Mouse (Mus musculus): Measurements from ENCODE around the gene Pcolce. TPM values are rescaled to one million over a fixed set of nuclear protein-coding genes. Genes with fewer than 3 reads are reported as not detected.

The Pcolce gene
- polyA plus RNA-seq, 1 experiment from 2014 or later, result 150 TPM

DNA sequence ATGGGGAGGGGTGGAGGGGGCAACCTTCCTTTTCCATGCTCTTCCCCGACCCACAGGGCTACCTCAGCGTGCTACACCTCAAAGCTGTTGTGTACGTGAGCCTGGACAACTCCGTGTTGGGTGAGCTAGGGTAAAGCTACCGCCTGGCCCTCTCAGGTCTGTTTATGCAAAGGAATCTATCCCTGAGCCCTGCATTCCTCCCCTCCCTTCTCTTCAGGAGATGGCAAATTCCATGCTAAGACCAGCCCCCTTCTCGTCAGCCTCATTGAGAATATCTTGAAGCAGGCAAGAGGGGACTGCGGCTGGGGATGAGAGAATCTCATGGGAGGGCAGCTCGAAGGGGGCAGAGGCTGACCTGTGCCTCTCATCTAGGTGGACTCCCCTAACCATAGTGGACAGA is 30.9 kb downstream of the Pcolce start:
- 0 out of 2 replicates have a peak, but pooled peaks cover 3% of the 10 kb centered on the region for H3K9me3 ChIP-seq (ENCODE audit: low read length)
- ATAC-seq (ENCODE audit: low FRiP score, low TSS enrichment), result no peak
- no peaks in the 10 kb centered on the region for H3K36me3 ChIP-seq (ENCODE audit: insufficient read depth, low read length)
- peaks cover 9% of the 10 kb centered on the region; the same call in 1 of the 2 replicates for H3K4me1 ChIP-seq (ENCODE audit: insufficient read depth, low read length)
- no peak overlapping the region for H3K4me3 ChIP-seq (ENCODE audit: low read length)
- no peak overlapping the region for H3K9ac ChIP-seq (replicated peaks; ENCODE audit: low read length)
- 35% methylated on average over 8 of the region's 8 CpGs for WGBS
- no peak overlapping the region for H3K4me2 ChIP-seq (replicated peaks; ENCODE audit: low read depth, low read length)
- H3K27ac ChIP-seq (ENCODE audit: low read length), result no peak overlapping the region
- peaks cover 12% of the 10 kb centered on the region; the same call in 1 of the 2 replicates for H3K27me3 ChIP-seq (ENCODE audit: insufficient read depth, low read length)

DNA sequence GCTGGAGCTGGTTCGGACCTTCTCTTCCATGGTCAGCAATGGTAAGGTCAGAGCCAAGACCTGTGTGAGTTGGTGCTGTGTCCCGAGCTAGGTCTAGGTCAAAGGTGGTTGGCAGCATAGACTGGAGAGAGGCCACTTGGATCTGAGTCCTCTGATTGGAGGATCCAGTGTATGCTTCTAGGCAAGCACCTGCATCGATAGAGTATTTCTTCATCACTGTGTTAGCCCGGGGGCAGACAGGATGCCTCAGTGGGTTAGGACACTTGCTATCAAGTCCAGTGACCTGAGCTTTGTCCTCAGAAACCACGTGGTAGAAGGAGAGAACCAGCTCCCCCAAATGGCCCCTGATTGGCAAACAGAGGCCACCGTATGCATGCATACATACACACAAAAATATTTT is 33.3 kb downstream of the Pcolce start:
- WGBS, result 80% methylated on average over 6 of the region's 6 CpGs
- H3K27ac ChIP-seq (ENCODE audit: low read length), result no peak overlapping the region
- ATAC-seq (ENCODE audit: low FRiP score, low TSS enrichment), result no peak
- H3K36me3 ChIP-seq (ENCODE audit: insufficient read depth, low read length), result no peaks in the 10 kb centered on the region
- H3K9ac ChIP-seq (replicated peaks; ENCODE audit: low read length), result no peak overlapping the region
- no peaks in the 10 kb centered on the region for H3K9me3 ChIP-seq (ENCODE audit: low read length)
- H3K27me3 ChIP-seq (ENCODE audit: insufficient read depth, low read length), result peaks cover 12% of the 10 kb centered on the region; the same call in 1 of the 2 replicates
- H3K4me1 ChIP-seq (ENCODE audit: insufficient read depth, low read length), result peaks cover 9% of the 10 kb centered on the region; the same call in 1 of the 2 replicates
- no peak overlapping the region for H3K4me2 ChIP-seq (replicated peaks; ENCODE audit: low read depth, low read length)
- no peak overlapping the region for H3K4me3 ChIP-seq (ENCODE audit: low read length)

DNA sequence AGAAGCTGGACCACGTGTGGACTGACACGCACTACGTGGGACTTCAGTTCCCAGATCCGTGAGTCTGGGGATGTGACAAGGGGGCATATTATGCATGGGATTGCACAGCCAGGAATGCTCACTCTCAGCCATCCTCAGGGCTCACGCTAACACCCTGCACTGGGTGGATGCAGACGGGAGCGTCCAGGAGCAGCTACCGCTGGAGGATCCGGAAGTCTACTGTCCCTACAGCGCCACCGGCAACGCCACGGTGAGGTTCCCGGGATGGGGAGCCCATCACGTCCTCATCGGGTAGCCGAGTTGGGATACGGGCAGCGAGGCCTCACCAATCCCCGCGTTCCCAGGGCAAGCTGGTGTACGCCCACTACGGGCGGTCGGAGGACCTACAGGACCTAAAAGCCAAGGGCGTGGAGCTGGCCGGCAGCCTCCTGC is 39.1 kb downstream of the Pcolce start:
- peak overlapping the region; percentile 54 for H3K4me2 ChIP-seq (replicated peaks; ENCODE audit: low read depth, low read length)
- no peaks in the 10 kb centered on the region for H3K36me3 ChIP-seq (ENCODE audit: insufficient read depth, low read length)
- no peak overlapping the region; the same call in 1 of the 2 replicates for H3K9ac ChIP-seq (replicated peaks; ENCODE audit: low read length)
- peaks cover 2% of the 10 kb centered on the region for H3K27me3 ChIP-seq (ENCODE audit: insufficient read depth, low read length)
- 0 out of 2 replicates have a peak, but pooled peaks have one; percentile 42 for ATAC-seq (ENCODE audit: low FRiP score, low TSS enrichment)
- 5% methylated on average over 27 of the region's 27 CpGs for WGBS
- peak overlapping the region; percentile 20 for H3K4me3 ChIP-seq (ENCODE audit: low read length)
- H3K4me1 ChIP-seq (ENCODE audit: insufficient read depth, low read length), result no peaks in the 10 kb centered on the region
- no peak overlapping the region for H3K27ac ChIP-seq (ENCODE audit: low read length)
- H3K9me3 ChIP-seq (ENCODE audit: low read length), result no peaks in the 10 kb centered on the region

DNA sequence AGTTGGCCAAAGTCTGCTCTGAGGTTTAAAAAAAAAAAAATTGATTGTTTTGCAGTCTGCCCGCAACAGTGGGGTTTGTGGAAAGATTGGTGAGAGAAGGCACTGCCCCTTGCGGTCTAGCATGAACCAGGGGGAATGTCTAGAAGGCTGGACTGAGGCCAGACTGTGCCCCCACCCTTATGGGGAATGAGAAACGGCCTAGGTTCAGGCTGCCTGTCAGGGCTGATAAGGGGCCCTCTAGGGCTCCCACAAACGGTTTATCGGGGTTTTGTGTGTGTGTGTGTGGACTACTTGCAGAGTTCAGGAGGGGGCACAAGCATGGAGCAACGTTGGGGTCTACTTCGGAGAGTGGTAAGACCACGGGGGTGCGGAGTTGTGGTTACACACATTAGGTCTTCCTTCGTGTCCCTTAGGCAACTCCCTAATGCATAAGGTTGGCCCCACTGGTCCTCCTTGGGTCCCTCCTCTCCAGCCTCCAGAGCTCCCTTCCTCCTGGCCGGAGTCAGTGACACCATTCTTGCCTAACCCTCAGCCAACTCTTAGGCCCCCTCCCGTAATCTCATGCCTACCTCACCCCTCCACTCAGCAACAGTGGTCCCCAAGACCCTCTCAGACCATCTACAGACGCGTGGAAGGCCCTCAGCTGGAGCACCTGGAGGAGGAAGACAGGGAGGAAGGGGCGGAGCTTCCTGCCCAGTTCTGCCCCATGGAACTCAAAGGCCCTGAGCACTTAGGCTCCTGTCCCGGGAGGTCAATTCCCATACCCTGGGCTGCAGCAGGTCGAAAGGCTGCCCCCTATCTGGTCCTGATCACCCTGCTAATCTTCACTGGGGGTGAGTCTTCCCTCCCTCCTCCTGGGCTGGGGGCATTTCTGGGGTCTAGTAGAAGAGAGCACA is 42.6 kb downstream of the Pcolce start:
- Histone ChIP-seq H3K4me3 (ENCODE audit: low read length) (no peak overlapping the region), H3K27ac (ENCODE audit: low read length) (no peak overlapping the region), H3K4me1 (ENCODE audit: insufficient read depth, low read length) (no peaks in the 10 kb centered on the region), H3K9me3 (ENCODE audit: low read length) (no peaks in the 10 kb centered on the region), H3K36me3 (ENCODE audit: insufficient read depth, low read length) (no peaks in the 10 kb centered on the region), H3K4me2 (replicated peaks; ENCODE audit: low read depth, low read length) (no peak overlapping the region), H3K27me3 (ENCODE audit: insufficient read depth, low read length) (peaks cover 2% of the 10 kb centered on the region), H3K9ac (replicated peaks; ENCODE audit: low read length) (no peak overlapping the region)
- 79% methylated on average over 17 of the region's 17 CpGs for WGBS
- ATAC-seq (ENCODE audit: low FRiP score, low TSS enrichment), result no peak

DNA sequence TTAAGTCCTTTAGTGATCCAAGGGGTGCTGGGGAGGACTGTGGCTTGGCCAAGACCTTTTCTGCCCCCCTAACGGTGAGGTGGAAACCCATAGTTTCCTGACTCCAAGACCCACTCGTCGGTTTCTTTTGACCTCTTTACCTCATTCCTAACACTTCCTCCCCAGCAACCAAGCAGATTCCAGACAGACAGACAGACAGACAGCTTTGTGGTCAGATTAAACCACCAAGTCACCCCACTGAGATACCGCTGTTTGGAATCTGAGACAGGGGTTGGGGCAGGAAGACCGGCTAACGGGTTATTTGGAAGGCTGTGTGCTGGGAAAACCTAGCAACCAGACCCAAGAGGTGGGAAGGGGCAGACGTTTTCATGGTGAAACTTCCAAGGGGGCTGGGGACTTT is 43.4 kb downstream of the Pcolce start:
- Histone ChIP-seq H3K4me3 (ENCODE audit: low read length) (no peak overlapping the region), H3K4me2 (replicated peaks; ENCODE audit: low read depth, low read length) (no peak overlapping the region), H3K9ac (replicated peaks; ENCODE audit: low read length) (no peak overlapping the region), H3K36me3 (ENCODE audit: insufficient read depth, low read length) (no peaks in the 10 kb centered on the region), H3K9me3 (ENCODE audit: low read length) (no peaks in the 10 kb centered on the region), H3K27ac (ENCODE audit: low read length) (no peak overlapping the region), H3K4me1 (ENCODE audit: insufficient read depth, low read length) (no peaks in the 10 kb centered on the region), H3K27me3 (ENCODE audit: insufficient read depth, low read length) (peaks cover 2% of the 10 kb centered on the region)
- no peak for ATAC-seq (ENCODE audit: low FRiP score, low TSS enrichment)
- 53% methylated on average over 7 of the region's 7 CpGs for WGBS

DNA sequence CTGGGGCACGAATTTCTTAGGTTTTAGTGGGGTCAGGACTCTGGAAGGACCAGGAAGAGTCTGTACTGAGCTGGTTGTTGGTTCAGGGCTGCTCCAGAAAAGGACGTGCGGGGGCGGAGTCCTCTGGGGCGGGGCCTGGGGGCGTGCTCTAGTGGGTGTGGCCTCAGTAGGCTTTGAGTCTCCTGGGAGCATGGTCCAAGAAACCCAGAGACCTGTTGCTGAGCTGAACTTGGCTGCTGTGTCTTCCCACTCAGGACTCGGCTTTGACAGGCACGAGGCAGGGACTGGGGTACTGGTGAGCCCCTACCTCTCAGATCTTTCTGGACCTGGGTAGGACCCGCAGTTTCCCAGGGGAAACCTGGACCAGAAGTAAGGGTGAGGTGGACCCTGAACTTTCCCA is 43.9 kb downstream of the Pcolce start, which contains the start of gene Tfr2:
Gene Tfr2, plus strand, starts transcription at position 176 of the 400 bp plus-strand sequence.
- 29% methylated on average over 9 of the region's 9 CpGs for WGBS
- Histone ChIP-seq H3K4me2 (replicated peaks; ENCODE audit: low read depth, low read length) (no peak within 1 kb of the TSS), H3K4me3 (ENCODE audit: low read length) (no peak within 1 kb of the TSS), H3K9me3 (ENCODE audit: low read length) (no peaks in the 10 kb centered on the region), H3K27ac (ENCODE audit: low read length) (no peak within 1 kb of the TSS), H3K4me1 (ENCODE audit: insufficient read depth, low read length) (no peaks in the 10 kb centered on the region), H3K27me3 (ENCODE audit: insufficient read depth, low read length) (peaks cover 2% of the 10 kb centered on the region; the same call in 1 of the 2 replicates), H3K36me3 (ENCODE audit: insufficient read depth, low read length) (no peaks in the 10 kb centered on the region), H3K9ac (replicated peaks; ENCODE audit: low read length) (no peak within 1 kb of the TSS)
- ATAC-seq (ENCODE audit: low FRiP score, low TSS enrichment), result 0 out of 2 replicates have a peak, but pooled peaks have one; percentile 47

DNA sequence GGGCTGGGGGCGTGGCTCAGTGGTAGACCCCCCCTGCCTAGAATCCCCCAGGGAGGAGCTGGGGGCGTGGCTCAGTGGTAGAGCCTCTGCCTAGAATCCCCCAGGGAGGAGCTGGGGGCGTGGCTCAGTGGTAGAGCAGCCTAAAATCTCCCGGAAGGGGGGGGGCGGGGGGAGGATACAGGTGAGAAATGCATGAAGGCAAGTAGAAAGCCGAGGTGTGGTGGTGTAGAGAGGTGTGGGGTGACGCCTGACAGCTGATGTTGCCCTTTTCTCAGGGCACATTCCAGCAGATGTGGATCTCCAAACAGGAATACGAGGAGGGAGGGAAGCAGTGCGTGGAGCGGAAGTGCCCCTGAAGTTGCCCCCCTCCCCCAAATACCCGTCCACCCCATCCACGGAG is 44.6 kb downstream of the Pcolce start:
- no peak for ATAC-seq (ENCODE audit: low FRiP score, low TSS enrichment)
- Histone ChIP-seq H3K4me1 (ENCODE audit: insufficient read depth, low read length) (no peaks in the 10 kb centered on the region), H3K4me3 (ENCODE audit: low read length) (no peak overlapping the region), H3K27me3 (ENCODE audit: insufficient read depth, low read length) (no peaks in the 10 kb centered on the region; the same call in 1 of the 2 replicates), H3K27ac (ENCODE audit: low read length) (no peak overlapping the region), H3K36me3 (ENCODE audit: insufficient read depth, low read length) (no peaks in the 10 kb centered on the region), H3K4me2 (replicated peaks; ENCODE audit: low read depth, low read length) (no peak overlapping the region), H3K9me3 (ENCODE audit: low read length) (no peaks in the 10 kb centered on the region), H3K9ac (replicated peaks; ENCODE audit: low read length) (no peak overlapping the region)
- WGBS, result 78% methylated on average over 12 of the region's 12 CpGs

DNA sequence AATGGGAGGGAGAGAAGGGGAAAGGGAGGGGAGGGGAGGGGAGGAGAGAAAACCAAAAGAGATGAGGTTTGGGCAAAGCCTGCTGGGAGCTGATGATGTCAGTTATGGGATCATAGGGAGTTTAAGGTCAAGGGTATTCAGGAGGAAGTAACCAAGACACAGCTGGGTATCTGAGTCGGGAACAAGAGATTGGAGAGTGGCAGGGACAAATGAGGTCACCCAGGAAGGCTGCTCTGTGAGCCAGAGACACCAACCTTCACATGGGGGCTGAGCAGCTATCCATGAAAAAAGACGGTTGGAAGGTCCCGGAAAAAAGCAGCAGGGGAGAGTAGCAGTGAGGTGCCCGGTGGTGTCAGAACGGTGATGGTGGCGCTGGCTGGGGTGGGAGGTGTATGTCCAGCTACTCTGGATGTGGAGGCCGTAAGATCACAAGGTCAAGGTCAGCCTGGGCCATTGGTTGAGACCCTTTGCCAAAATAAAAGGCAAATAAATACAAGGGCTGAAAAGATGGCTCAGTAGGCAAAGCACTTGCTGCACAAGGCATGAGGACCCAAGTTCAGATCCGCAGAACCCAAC is 45.3 kb downstream of the Pcolce start:
- Histone ChIP-seq H3K36me3 (ENCODE audit: insufficient read depth, low read length) (no peaks in the 10 kb centered on the region), H3K4me3 (ENCODE audit: low read length) (no peak overlapping the region), H3K9ac (replicated peaks; ENCODE audit: low read length) (no peak overlapping the region), H3K27me3 (ENCODE audit: insufficient read depth, low read length) (no peaks in the 10 kb centered on the region), H3K4me2 (replicated peaks; ENCODE audit: low read depth, low read length) (no peak overlapping the region), H3K9me3 (ENCODE audit: low read length) (no peaks in the 10 kb centered on the region), H3K27ac (ENCODE audit: low read length) (no peak overlapping the region), H3K4me1 (ENCODE audit: insufficient read depth, low read length) (no peaks in the 10 kb centered on the region)
- ATAC-seq (ENCODE audit: low FRiP score, low TSS enrichment), result no peak
- WGBS, result 77% methylated on average over 8 of the region's 8 CpGs

DNA sequence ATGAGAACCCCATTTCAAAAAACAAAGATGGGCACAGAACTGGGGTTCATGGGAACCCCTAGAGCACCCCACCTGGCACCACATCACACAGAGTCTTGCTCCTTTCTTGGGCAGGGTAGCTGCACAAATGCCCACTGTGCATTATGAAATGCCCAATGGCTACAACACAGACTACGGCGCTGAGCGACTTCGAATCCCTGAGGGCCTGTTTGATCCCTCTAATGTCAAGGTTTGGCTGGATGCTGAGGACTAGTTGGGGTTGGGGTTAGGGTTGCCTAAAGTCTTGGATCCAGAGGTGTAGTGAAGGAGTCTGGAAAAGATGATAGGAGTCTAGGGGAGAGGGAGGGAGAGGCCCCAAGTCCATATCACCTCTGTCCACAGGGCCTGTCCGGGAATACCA is 47.2 kb downstream of the Pcolce start:
- H3K4me1 ChIP-seq (ENCODE audit: insufficient read depth, low read length), result no peaks in the 10 kb centered on the region
- H3K36me3 ChIP-seq (ENCODE audit: insufficient read depth, low read length), result no peaks in the 10 kb centered on the region
- H3K9me3 ChIP-seq (ENCODE audit: low read length), result no peaks in the 10 kb centered on the region
- no peak for ATAC-seq (ENCODE audit: low FRiP score, low TSS enrichment)
- no peaks in the 10 kb centered on the region for H3K27me3 ChIP-seq (ENCODE audit: insufficient read depth, low read length)
- H3K4me3 ChIP-seq (ENCODE audit: low read length), result no peak overlapping the region
- H3K9ac ChIP-seq (replicated peaks; ENCODE audit: low read length), result no peak overlapping the region
- no peak overlapping the region for H3K4me2 ChIP-seq (replicated peaks; ENCODE audit: low read depth, low read length)
- WGBS, result 92% methylated on average over 5 of the region's 5 CpGs
- no peak overlapping the region for H3K27ac ChIP-seq (ENCODE audit: low read length)

DNA sequence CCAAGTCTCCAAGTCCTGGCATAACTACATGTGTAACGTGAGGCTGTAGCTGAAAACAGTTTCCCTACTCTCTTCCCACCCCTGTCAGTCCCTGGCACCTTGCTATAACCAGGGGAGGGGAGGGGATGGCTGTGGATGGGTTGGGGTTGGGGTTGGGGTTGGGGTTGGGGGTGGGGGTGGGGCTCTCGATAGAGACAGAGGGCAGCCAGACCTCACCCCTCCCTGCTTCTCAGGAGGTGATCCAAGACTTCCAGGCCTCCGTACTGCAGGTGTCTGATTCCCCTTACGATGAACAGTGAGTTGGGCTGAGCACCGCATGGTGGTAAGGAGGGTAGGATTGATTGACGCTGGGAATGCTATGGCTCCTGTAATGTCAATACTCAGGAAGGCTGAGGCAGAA is 47.8 kb downstream of the Pcolce start:
- Histone ChIP-seq H3K4me3 (ENCODE audit: low read length) (no peak overlapping the region), H3K4me2 (replicated peaks; ENCODE audit: low read depth, low read length) (no peak overlapping the region), H3K27ac (ENCODE audit: low read length) (no peak overlapping the region), H3K36me3 (ENCODE audit: insufficient read depth, low read length) (no peaks in the 10 kb centered on the region), H3K4me1 (ENCODE audit: insufficient read depth, low read length) (no peaks in the 10 kb centered on the region), H3K9ac (replicated peaks; ENCODE audit: low read length) (no peak overlapping the region), H3K9me3 (ENCODE audit: low read length) (no peaks in the 10 kb centered on the region), H3K27me3 (ENCODE audit: insufficient read depth, low read length) (no peaks in the 10 kb centered on the region)
- 79% methylated on average over 6 of the region's 6 CpGs for WGBS
- no peak for ATAC-seq (ENCODE audit: low FRiP score, low TSS enrichment)

Data from kidney, embryonic 16.5 days (tissue).